Mouse (Mus musculus): Measurements from ENCODE around the gene Abhd14a.

DNA sequence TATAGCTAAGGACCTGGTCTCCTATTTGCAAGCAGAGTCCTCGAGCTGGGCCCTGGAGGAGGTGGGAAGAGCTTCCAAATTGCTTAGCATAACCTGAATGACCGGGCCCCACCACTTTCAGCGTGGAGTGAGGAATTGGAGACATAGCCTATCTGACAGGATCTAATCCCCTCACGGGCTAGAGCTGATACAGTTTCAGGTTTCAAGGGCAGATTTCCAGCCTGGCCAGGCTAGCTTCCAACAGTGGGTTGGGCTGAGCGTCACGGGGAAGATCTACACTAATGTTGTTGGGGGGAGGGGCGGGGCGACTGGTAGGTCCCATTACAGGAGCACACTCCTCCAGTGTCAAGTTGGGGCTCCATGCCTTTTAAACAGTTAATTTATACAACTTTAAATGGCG, 3.2 kb upstream of the Abhd14a start:
- no peak for TF ChIP-seq TAL1 (IDR thresholded peaks at IDR 0.05; ENCODE audit: low read length)
- TF ChIP-seq GATA1 (IDR thresholded peaks at IDR 0.05; ENCODE audit: low read length), result no peak

Measured in erythroblast, embryonic 14.5 days (primary cell).